Mouse (Mus musculus) lung, adult 2 months (tissue): ENCODE data around the gene Emilin2.

Experiments used
- CTCF ChIP-seq: fragments of 200-500 bp; IDR thresholded peaks from 2 replicates; pipeline ENCODE4 v1.5.1; 2011; ENCODE audit warnings: mild to moderate bottlenecking, low read length, control low read depth; ENCODE audit not compliant: insufficient read depth
- POLR2A ChIP-seq: fragments of 200-500 bp; IDR thresholded peaks from 2 replicates; pipeline ENCODE4 v1.6.1; 2011; ENCODE audit warnings: low read depth, mild to moderate bottlenecking, control low read depth, low read length, borderline replicate concordance; ENCODE audit errors: extremely low read depth

- TF ChIP-seq CTCF (no peak), POLR2A (no peak)
Observed at GRCm38 (mm10) chr17:71319361-71319760, 7.6 kb upstream of the Emilin2 start.
